Mouse (Mus musculus) cortical plate, adult 2 months (tissue): ENCODE data around the gene Map3k13. TPM values are rescaled to one million over a fixed set of nuclear protein-coding genes. Genes with fewer than 3 reads are reported as not detected.
A peak's percentile ranks its signal among the peaks of the same experiment; 100 is the strongest.

Experiments
- H3K27ac ChIP-seq: fragments of 200-500 bp; 2 replicates; pipeline ENCODE4 v1.5.1; 2012; ENCODE audit warnings: low read length, control low read depth, inconsistent platforms; ENCODE audit not compliant: insufficient read depth
- H3K4me1 ChIP-seq: fragments of 200-500 bp; 2 replicates; pipeline ENCODE4 v1.6.1; 2011; ENCODE audit warnings: low read length; ENCODE audit not compliant: control insufficient read depth, insufficient read depth
- H3K4me3 ChIP-seq: fragments of 200-500 bp; 2 replicates; pipeline ENCODE4 v1.5.1; 2011; ENCODE audit warnings: mild to moderate bottlenecking, low read length, control low read depth; ENCODE audit not compliant: insufficient read depth
- CTCF ChIP-seq: fragments of 200-500 bp; IDR thresholded peaks from 2 replicates; pipeline ENCODE4 v1.5.1; 2011; ENCODE audit warnings: mild to moderate bottlenecking, control low read depth, low read length; ENCODE audit not compliant: insufficient read depth; ENCODE audit errors: extremely low read depth
- POLR2A ChIP-seq: fragments of 200-500 bp; IDR thresholded peaks from 2 replicates; pipeline ENCODE4 v1.6.1; 2011; ENCODE audit warnings: mild to moderate bottlenecking, low read length, control low read depth; ENCODE audit not compliant: insufficient read depth; ENCODE audit errors: extremely low read depth
- polyA plus RNA-seq: library from polyadenylated mRNA; depleted of rRNA; stranded (reverse); fragments of >200 nt; gene quantifications from 2 replicates; pipeline ENCODE4 v1.2.3, GENCODE M21; 2012; rRNA removed

Gene Map3k13
- 8.1 and 8.3 TPM in 2 replicates for polyA plus RNA-seq

DNA sequence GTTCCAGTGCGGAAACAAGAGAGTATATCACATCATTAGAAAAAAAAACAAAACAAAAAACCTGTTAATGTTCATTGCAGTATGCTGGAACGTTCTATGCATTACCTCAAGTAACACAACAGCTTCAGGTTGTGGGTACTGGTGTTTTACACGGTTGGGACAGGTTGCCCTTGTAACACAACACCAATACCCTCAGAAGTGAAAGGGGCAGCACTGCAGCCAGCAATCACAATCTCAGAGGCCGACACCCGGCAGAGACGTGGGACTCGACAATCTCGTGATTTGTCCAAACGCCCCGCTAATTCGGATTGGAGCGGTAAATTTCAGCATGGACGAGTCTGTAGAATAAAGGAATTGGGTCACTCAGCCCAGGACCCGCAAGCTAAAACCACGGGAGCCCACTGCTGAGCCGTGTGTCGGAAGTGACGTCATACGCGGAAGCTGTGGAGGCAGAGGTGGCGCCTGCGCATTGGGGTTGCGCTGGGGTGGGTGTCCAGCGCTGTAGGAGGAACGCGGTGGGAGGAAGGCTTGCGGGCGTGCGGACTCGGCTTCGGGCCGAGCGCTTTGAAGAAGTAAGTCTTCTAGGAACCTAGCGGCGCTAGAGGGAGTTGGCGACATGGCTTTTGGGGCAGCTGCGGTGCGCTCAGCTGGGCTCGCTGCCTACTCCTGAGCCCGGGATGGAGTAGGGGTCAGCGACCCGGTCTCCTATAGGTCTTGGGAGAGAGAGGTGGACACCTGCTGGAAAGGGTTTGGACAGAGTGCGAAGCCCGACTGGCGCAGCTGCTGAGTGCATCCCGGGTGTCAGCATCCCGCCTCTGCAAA is at the start of gene Map3k13:
Gene Map3k13 (plus strand): TSS at position 472 of the 822 bp plus-strand sequence.
- no peaks in the 10 kb centered on the region for H3K4me1 ChIP-seq
- TF ChIP-seq CTCF (no peak), POLR2A (peak; percentile 97)

DNA sequence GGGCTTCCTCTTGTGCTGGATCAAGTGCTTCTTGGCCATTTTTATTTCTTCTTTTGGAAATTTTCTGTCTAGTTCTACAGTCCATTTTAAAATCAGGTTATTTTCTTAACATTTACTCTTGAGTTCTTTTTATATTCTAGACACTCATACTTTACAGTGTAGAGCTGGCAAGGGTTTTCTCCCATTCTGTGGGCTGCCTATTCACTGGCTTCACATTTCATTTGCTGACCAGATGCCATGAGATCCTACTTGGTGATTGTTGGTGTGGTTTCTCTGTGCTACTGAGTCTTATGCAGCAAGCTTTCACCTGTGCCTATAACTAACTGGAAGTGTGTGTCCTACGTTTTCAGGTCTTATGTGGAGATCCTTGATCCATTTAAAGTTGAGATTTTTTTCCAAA is 35.7 kb upstream of the Map3k13 start:
- no peak overlapping the region for H3K27ac ChIP-seq
- TF ChIP-seq CTCF, result no peak
- TF ChIP-seq POLR2A, result no peak
- no peak overlapping the region for H3K4me3 ChIP-seq
- H3K4me1 ChIP-seq, result no peaks in the 10 kb centered on the region

More for the DNA sequence above, at the start of gene Map3k13:
- Histone ChIP-seq H3K4me3 (peak within 1 kb of the TSS; percentile 83), H3K27ac (peak within 1 kb of the TSS; percentile 79)

DNA sequence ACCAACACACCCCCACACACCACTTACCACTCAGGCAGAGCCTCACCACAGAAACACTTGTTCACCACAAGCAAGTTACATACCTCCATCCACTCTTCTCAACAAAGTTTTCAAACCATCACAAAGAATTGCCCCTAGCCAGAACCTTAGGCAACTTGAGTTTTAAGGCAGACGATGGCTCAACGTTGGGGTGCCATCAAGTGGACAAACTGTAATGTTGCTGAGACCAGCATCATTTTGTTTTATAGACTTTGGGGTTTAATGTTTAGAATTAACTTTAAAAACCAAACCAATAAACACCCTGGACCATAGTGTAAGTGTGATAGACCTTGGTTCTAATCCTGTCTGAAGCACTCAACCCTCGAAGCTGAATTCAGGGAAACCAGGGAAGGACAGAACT is 25.9 kb upstream of the Map3k13 start:
- TF ChIP-seq CTCF (peak; percentile 35; the same call in 1 of the 2 replicates), POLR2A (no peak)
- Histone ChIP-seq H3K27ac (no peak overlapping the region), H3K4me1 (no peaks in the 10 kb centered on the region), H3K4me3 (no peak overlapping the region)

DNA sequence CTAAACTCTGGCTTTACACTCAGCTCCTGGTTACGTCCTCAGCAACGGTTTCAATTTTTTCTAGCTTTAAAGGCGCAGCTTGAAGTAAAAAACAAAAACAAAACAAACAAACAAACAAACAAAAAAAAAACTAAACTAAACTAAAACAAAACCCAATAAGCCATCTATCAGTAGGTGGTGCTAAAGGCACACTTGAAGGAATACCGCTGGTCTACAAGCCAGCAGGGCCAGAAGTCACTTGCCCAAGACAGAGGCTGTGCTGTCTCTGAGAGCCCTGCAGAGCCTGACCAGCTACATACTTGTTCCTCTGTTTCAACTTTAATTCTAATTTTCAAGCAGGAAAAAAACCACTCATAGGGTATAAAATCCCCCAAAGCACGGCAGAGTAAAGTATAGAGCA is 24.5 kb upstream of the Map3k13 start:
- H3K4me1 ChIP-seq, result no peaks in the 10 kb centered on the region
- H3K27ac ChIP-seq, result no peak overlapping the region
- no peak overlapping the region for H3K4me3 ChIP-seq
- TF ChIP-seq CTCF (peak; percentile 47), POLR2A (no peak)

DNA sequence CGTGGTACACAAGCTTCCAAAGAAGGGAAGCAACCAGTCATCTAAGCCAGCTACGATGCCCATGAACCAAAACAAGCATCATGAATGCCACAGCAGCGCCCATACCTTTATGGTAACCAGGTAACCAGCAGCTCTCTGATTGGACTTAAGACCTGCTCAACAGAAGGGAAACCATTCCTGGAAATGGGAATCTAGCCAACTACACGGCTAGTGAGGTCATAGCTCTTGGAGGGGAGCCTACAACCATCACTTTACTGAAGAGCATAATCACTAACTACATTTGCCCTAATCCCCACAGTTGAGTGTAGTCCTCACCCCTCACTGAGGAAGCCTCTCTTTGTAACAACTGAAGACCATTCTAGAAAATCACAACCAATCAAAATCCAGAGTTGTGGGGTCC is 19.4 kb upstream of the Map3k13 start:
- Histone ChIP-seq H3K27ac (no peak overlapping the region), H3K4me1 (no peaks in the 10 kb centered on the region), H3K4me3 (no peak overlapping the region)
- TF ChIP-seq POLR2A, result no peak
- no peak for TF ChIP-seq CTCF

DNA sequence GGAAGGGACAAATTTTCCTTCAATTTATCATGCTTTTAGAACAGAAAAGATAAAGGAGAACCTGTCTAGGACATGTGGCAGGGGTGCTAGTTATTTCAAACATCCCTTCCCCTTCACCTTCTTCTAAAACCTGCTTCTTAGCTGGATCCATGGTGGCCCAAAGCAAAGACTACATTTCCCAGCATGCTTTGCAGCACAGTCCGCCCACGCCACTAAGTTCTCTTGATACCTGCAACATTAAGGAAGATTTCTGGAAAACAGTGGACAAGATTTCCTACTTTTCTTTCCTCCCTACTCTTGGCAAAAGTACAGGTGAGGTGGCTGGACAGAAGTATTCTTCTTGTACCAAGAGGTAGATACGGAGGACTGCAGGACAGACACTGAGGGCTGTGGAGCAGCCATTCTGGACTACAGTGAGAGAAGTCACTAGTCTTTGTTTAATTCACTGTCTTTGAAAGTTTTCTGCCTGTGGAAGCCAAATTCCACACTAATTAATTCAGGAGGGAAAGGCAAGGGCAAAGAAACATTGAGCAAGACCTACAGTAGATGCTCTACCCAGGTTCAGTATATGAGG is 15.8 kb upstream of the Map3k13 start:
- H3K4me1 ChIP-seq, result no peaks in the 10 kb centered on the region
- H3K27ac ChIP-seq, result no peak overlapping the region
- H3K4me3 ChIP-seq, result no peak overlapping the region
- no peak for TF ChIP-seq CTCF
- no peak for TF ChIP-seq POLR2A

DNA sequence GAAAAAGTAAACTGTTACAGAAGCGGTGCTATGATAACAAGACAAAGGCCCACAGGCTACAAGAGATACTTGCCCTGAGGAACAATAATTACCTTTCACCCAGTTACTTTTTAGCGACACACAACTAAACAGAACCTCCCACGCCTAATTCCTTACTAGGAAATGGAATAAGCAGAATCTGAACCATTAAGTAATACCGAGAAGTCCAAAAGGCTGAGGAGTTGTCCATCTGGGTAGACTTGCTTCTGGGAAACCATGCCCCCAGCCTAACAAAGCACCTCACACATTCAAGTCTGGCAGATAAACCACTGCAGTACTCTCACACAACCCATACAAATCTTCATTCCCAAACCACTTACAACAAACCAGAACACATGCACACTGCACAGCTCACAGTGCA is 15.0 kb upstream of the Map3k13 start:
- TF ChIP-seq POLR2A (no peak), CTCF (no peak)
- Histone ChIP-seq H3K4me1 (no peaks in the 10 kb centered on the region), H3K4me3 (no peak overlapping the region), H3K27ac (no peak overlapping the region)

DNA sequence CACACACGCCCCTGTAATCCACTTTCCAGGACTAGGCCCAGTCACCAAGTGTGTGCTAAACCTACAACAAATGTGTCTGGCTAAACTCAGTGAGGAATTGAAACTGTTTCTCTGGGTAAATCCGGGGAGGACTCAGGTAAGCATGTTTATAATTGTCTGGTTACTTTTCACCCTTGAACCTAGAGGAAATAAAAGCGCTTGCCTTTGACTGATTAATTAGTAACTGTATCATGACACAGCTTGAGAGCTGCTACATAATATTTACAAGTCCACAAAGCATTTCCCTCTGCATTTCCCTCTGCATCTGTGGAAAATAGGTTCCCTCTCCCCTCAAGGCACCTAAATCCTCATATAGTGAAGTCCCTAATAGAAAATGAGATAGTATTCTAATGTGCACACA is 12.9 kb upstream of the Map3k13 start:
- no peaks in the 10 kb centered on the region for H3K4me1 ChIP-seq
- no peak overlapping the region for H3K4me3 ChIP-seq
- TF ChIP-seq CTCF (no peak), POLR2A (no peak)
- H3K27ac ChIP-seq, result no peak overlapping the region

DNA sequence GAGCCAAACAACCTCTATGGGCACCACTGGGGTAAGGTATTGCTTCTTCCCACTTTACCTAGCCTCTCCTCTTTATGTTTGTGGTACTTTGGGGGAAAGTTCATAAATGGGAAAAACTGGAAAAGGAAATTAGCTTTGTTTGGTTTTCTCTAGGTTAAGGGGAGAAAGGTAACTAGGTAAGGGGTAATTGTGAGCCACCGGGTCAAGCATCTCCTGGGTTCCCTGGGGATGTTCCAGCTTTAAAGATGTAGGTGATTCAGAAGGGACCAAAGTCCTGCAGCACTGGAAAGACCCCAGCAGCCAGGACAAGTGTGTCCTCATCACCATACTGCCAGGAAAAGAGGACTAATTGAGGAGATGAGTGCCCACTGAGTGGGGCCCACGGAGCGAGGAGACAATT is 12.3 kb upstream of the Map3k13 start:
- H3K4me3 ChIP-seq, result no peak overlapping the region
- TF ChIP-seq POLR2A (no peak), CTCF (no peak)
- no peaks in the 10 kb centered on the region for H3K4me1 ChIP-seq
- no peak overlapping the region for H3K27ac ChIP-seq

DNA sequence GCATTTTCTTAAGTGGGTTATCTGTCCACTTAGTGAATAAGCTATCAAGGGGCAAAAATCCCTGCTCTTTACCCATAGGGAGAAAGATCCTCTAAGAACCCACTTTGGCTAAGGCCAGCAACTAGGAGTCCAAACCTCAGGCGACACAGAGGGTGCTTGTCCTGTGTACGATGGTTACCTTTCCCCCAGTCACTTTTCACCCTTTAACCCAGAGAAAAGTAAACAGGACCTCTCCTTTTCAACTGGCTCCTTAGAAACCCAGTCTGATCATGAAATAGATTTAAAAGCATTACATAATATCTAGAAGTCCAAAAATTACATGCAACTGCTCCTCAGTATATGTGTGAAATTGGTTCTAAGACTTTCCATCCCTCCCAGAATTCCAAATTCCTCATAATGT is 11.3 kb upstream of the Map3k13 start:
- H3K4me1 ChIP-seq, result no peaks in the 10 kb centered on the region
- H3K4me3 ChIP-seq, result no peak overlapping the region
- no peak overlapping the region for H3K27ac ChIP-seq
- TF ChIP-seq CTCF (no peak), POLR2A (no peak)
